Mouse (Mus musculus): ENCODE measurements around the gene Acrbp. TPM values are rescaled to one million over a fixed set of nuclear protein-coding genes. Genes with fewer than 3 reads are reported as not detected.
"Not testable (repeated sequence)": the region's sequence is repeated elsewhere in the genome, so short reads cannot be mapped to it uniquely, and the experiment has no call there.

Acrbp gene
- total RNA-seq (2021) = 10 to 100 TPM in 1 of 2 experiments, 1 to 10 TPM in 1; 8.3 to 13.4 TPM

- no peak for DNase-seq (ENCODE audit: low spot score in 2 of 2)
- intact Hi-C loops (cut with DNase I) = no loop called here
Observed at GRCm38 (mm10) chr6:125049678-125050077, at the start of gene Acrbp. Gene Acrbp (plus strand): TSS chr6:125049689.

- intact Hi-C loops (cut with DNase I) = loop anchor here (10.0 kb wide), 1 partner anchor 81 kb away; no protein-coding TSS in a partner anchor
- DNase-seq (ENCODE audit: low spot score in 2 of 2) = no peak
Observed at GRCm38 (mm10) chr6:125003706-125004105, 45.8 kb upstream of the Acrbp start.

GRCm38 (mm10) chr6:125005086-125005485, 44.4 kb upstream of the Acrbp start:
- DNase-seq (ENCODE audit: low spot score in 2 of 2) = no peak
- intact Hi-C loops (cut with DNase I) = loop anchor here (5.0 to 10.0 kb wide), 2 partner anchors 80 to 88 kb away; no protein-coding TSS in a partner anchor

- intact Hi-C loops (cut with DNase I) = loop anchor here (5.0 to 10.0 kb wide), 2 partner anchors 77 to 91 kb away; no protein-coding TSS in a partner anchor
- no peak for DNase-seq (ENCODE audit: low spot score in 2 of 2)
Observed at GRCm38 (mm10) chr6:125008060-125008459, 41.4 kb upstream of the Acrbp start.

- DNase-seq (ENCODE audit: low spot score in 2 of 2) = peak; percentile 98
- intact Hi-C loops (cut with DNase I) = loop anchor here (1.0 to 10.0 kb wide), 3 partner anchors 31 to 91 kb away; partner anchors contain the start of gene Ing4
Observed at GRCm38 (mm10) chr6:125008586-125009128, 40.8 kb upstream of the Acrbp start.

GRCm38 (mm10) chr6:125009129-125009180, 40.5 kb upstream of the Acrbp start, which contains the start of gene Zfp384:
Gene Zfp384 (plus strand): TSS chr6:125009145.
- intact Hi-C loops (cut with DNase I) = loop anchor here (1.0 to 10.0 kb wide), 3 partner anchors 30 to 92 kb away; partner anchors contain the start of gene Ing4
- no peak for DNase-seq (ENCODE audit: low spot score in 2 of 2)

GRCm38 (mm10) chr6:125009181-125010073, 40.1 kb upstream of the Acrbp start:
- DNase-seq (ENCODE audit: low spot score in 2 of 2) = peak; percentile 70 to 75
- intact Hi-C loops (cut with DNase I) = loop anchor here (1.0 to 10.0 kb wide), 3 partner anchors 30 to 92 kb away; partner anchors contain the start of gene Ing4

GRCm38 (mm10) chr6:125017682-125018081, 31.8 kb upstream of the Acrbp start:
- intact Hi-C loops (cut with DNase I) = no loop called here
- no peak for DNase-seq (ENCODE audit: low spot score in 2 of 2)

- DNase-seq (ENCODE audit: low spot score in 2 of 2); intact Hi-C loops (cut with DNase I): not testable (repeated sequence)
Observed at GRCm38 (mm10) chr6:125030532-125030931, 19.0 kb upstream of the Acrbp start.

GRCm38 (mm10) chr6:125031604-125032003, 17.9 kb upstream of the Acrbp start:
- intact Hi-C loops (cut with DNase I) = no loop called here
- no peak for DNase-seq (ENCODE audit: low spot score in 2 of 2)

- DNase-seq (ENCODE audit: low spot score in 2 of 2) = no peak
- intact Hi-C loops (cut with DNase I) = loop anchor here (1.0 kb wide), 1 partner anchor 29 kb away; the partner anchor contains the start of gene Zfp384
Observed at GRCm38 (mm10) chr6:125038666-125039065, 10.8 kb upstream of the Acrbp start.

- intact Hi-C loops (cut with DNase I) = loop anchor here (1.0 kb wide), 1 partner anchor 30 kb away; the partner anchor contains the start of gene Zfp384
- DNase-seq (ENCODE audit: low spot score in 2 of 2) = no peak
Observed at GRCm38 (mm10) chr6:125039131-125039530, 10.4 kb upstream of the Acrbp start.

GRCm38 (mm10) chr6:125039533-125040153, 9.8 kb upstream of the Acrbp start, which contains the start of gene Ing4:
Gene Ing4 (plus strand): TSS chr6:125039760.
- peak; percentile 84 to 88 for DNase-seq (ENCODE audit: low spot score in 2 of 2)
- intact Hi-C loops (cut with DNase I) = loop anchor here (1.0 kb wide), 1 partner anchor 30 kb away; the partner anchor contains the start of gene Zfp384

- no peak for DNase-seq (ENCODE audit: low spot score in 2 of 2)
Observed at GRCm38 (mm10) chr6:125040221-125040620, 9.3 kb upstream of the Acrbp start.

GRCm38 (mm10) chr6:125041047-125041446, 8.4 kb upstream of the Acrbp start:
- intact Hi-C loops (cut with DNase I) = no loop called here
- DNase-seq (ENCODE audit: low spot score in 2 of 2) = no peak

More at GRCm38 (mm10) chr6:125040221-125040620, 9.3 kb upstream of the Acrbp start:
- intact Hi-C loops (cut with DNase I) = no loop called here

GRCm38 (mm10) chr6:125042081-125042480, 7.4 kb upstream of the Acrbp start:
- no peak for DNase-seq (ENCODE audit: low spot score in 2 of 2)
- intact Hi-C loops (cut with DNase I) = no loop called here

GRCm38 (mm10) chr6:125046691-125047090, 2.8 kb upstream of the Acrbp start:
- intact Hi-C loops (cut with DNase I) = loop anchor here (2.0 kb wide), 1 partner anchor 38 kb away; no protein-coding TSS in a partner anchor
- peak; percentile 57 to 70 for DNase-seq (ENCODE audit: low spot score in 2 of 2)

- DNase-seq (ENCODE audit: low spot score in 2 of 2) = no peak
- intact Hi-C loops (cut with DNase I) = no loop called here
Observed at GRCm38 (mm10) chr6:125051237-125051636, 1.7 kb downstream of the Acrbp start.

- no peak for DNase-seq (ENCODE audit: low spot score in 2 of 2)
- intact Hi-C loops (cut with DNase I) = no loop called here
Observed at GRCm38 (mm10) chr6:125061493-125061892, 12.0 kb downstream of the Acrbp start.

GRCm38 (mm10) chr6:125062511-125062910, 13.0 kb downstream of the Acrbp start:
- no peak for DNase-seq (ENCODE audit: low spot score in 2 of 2)
- intact Hi-C loops (cut with DNase I) = no loop called here

All from left cerebral cortex, postnatal 36 days (tissue).